Comparison of ENCODE assay signal across 19 mouse cellular contexts in the genomic region with DNA sequence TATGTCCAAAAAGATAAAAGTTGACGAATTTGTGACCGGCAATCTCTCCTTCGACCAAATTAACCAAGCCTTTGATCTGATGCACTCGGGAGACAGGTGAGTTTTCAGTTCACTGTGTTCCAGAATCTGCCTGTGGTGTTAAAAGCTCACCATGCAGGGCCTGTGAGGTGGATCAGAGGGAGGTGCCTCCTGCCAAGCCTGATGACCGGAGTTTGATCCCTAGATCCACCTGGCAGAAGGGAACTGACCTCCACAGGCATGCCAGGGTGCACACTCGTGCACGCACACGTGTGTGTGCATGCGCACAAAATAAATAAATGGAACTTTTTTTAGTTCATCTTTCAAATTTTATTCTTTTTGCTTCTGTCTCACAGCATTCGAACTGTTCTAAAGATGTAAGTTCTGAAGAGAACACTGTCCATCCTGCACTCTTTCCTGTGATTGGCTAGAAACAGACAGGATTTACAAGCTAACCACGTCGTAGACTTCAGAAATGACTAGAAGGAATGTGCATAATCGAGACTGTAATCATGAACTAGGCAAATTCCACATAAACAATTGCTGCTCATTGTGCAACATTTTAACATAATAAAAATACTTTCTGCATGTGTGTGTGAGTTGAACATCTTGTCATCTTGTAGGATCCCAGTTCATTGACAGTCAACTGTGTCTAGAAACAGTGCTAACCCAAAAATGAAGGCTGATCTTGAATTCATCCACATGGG. TPM values are rescaled to one million over a fixed set of nuclear protein-coding genes. Genes with fewer than 3 reads are reported as not detected.
"Had no signal": no experiment of that assay in that cellular context is flagged by ENCODE, and none has a peak within 500 bp of the region (broad histone marks: within the 10 kb centered on the region; RNA-seq: fewer than 3 reads in every experiment).

No protein-coding gene starts in this region.

- H3K9ac ChIP-seq: intestine, embryonic 15.5 days; limb, embryonic 13.5 days; liver, embryonic 15.5 days; lung, embryonic 14.5 days; midbrain, embryonic 12.5 days; stomach, embryonic 15.5 days had no signal

- H3K27ac ChIP-seq: intestine, embryonic 15.5 days; layer of hippocampus, adult 2 months; limb, embryonic 13.5 days; liver, embryonic 15.5 days; macrophage; midbrain, embryonic 12.5 days; stomach, embryonic 15.5 days had no signal

- DNase-seq: kidney, postnatal 4 days; left cerebral cortex, postnatal 4 days; lung, embryonic 14.5 days; right cerebral cortex, postnatal 14 days; thymus, adult 2 months; thymus, postnatal 36 days had no signal

- H3K9me3 ChIP-seq: intestine, embryonic 15.5 days; limb, embryonic 13.5 days; liver, embryonic 15.5 days; megakaryocyte, embryonic 14.5 days; midbrain, embryonic 12.5 days; stomach, embryonic 15.5 days had no signal

- H3K4me3 ChIP-seq: intestine, embryonic 15.5 days; layer of hippocampus, adult 2 months; limb, embryonic 13.5 days; liver, embryonic 15.5 days; megakaryocyte, embryonic 14.5 days; midbrain, embryonic 12.5 days; stomach, embryonic 15.5 days had no signal

- H3K4me2 ChIP-seq: intestine, embryonic 15.5 days; limb, embryonic 13.5 days; liver, embryonic 11.5 days; liver, embryonic 15.5 days; lung, embryonic 14.5 days; midbrain, embryonic 12.5 days; stomach, embryonic 15.5 days had no signal

- H3K27me3 ChIP-seq: intestine, embryonic 15.5 days; limb, embryonic 13.5 days; liver, embryonic 15.5 days; megakaryocyte, embryonic 14.5 days; midbrain, embryonic 12.5 days; stomach, embryonic 15.5 days had no signal

- H3K4me1 ChIP-seq: intestine, embryonic 15.5 days; midbrain, embryonic 12.5 days; stomach, embryonic 15.5 days had no signal

- ATAC-seq: intestine, embryonic 15.5 days; midbrain, embryonic 16.5 days had no signal

RNA-seq across cellular contexts. Expression of a gene that starts 39.6 kb away (rescaled TPM):
- polyA plus RNA-seq: kidney, embryonic 14.5 days; limb, embryonic 13.5 days; liver, embryonic 11.5 days; liver, embryonic 15.5 days; lung, embryonic 14.5 days; macrophage; midbrain, embryonic 12.5 days; midbrain, embryonic 16.5 days; neural tube, embryonic 14.5 days; spleen, adult 2 months; stomach, embryonic 15.5 days; thymus, adult 2 months had no signal
